Mouse (Mus musculus) cortical plate, adult 2 months (tissue): ENCODE results near the gene Gm5458.
"Not testable (repeated sequence)": the region's sequence is repeated elsewhere in the genome, so short reads cannot be mapped to it uniquely, and the experiment has no call there.

Source experiments
- CTCF ChIP-seq: fragments of 200-500 bp; IDR thresholded peaks from 2 replicates; pipeline ENCODE4 v1.5.1; 2011; ENCODE audit warnings: mild to moderate bottlenecking, control low read depth, low read length; ENCODE audit not compliant: insufficient read depth; ENCODE audit errors: extremely low read depth
- POLR2A ChIP-seq: fragments of 200-500 bp; IDR thresholded peaks from 2 replicates; pipeline ENCODE4 v1.6.1; 2011; ENCODE audit warnings: mild to moderate bottlenecking, low read length, control low read depth; ENCODE audit not compliant: insufficient read depth; ENCODE audit errors: extremely low read depth

DNA sequence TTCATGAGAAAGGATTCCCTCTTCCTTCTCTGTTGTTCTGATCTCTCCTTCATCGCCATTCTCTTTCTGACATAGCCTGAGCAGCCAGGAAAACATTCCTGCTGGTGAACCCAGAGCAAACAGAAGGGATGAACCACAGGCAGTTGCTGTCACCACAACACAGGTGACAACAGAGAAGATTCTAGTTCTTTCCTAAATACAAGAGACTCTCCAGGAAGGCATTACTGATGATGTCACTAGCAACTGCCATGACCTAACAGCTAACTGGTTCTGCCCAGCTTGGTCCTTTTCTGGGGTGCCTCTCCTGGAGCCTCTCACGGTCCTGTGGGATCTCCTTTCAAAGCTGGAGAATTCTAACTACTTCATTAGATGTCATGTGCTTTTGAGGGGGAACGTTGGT is 52.5 kb downstream of the Gm5458 start, which contains the start of gene Gm2244:
- not testable (repeated sequence) for TF ChIP-seq CTCF, POLR2A
